Mouse (Mus musculus) CH12.LX (cell line): ENCODE measurements around the gene Atp5g3. TPM values are rescaled to one million over a fixed set of nuclear protein-coding genes. Genes with fewer than 3 reads are reported as not detected.

Experiments used
- DNase-seq: peaks from one replicate; pipeline ENCODE4 v3.0.0-alpha.2; 2013; ENCODE audit errors: extremely low read depth
- H3K27ac ChIP-seq: 2 replicates; pipeline ENCODE4 v1.5.1; 2012; ENCODE audit warnings: low read depth, mild to moderate bottlenecking, control low read depth, moderate library complexity; ENCODE audit not compliant: insufficient read depth
- H3K27me3 ChIP-seq: replicated peaks from 2 replicates; pipeline ENCODE3; 2012; ENCODE audit warnings: inconsistent platforms
- H3K36me3 ChIP-seq, 2 experiments: replicated peaks in 1 of 2; 2 replicates each; pipeline versions ENCODE3 to v1.6.1; 2012; ENCODE audit warnings: inconsistent platforms in 1 of 2, low read length in 1 of 2, mild to moderate bottlenecking in 1 of 2, mixed read lengths in 1 of 2, moderate library complexity in 1 of 2; ENCODE audit not compliant: control insufficient read depth in 1 of 2, insufficient read depth in 1 of 2
- H3K4me1 ChIP-seq, 2 experiments: 2 replicates each; pipeline ENCODE4 v1.6.1; 2012; ENCODE audit warnings: inconsistent platforms in 1 of 2, moderate library complexity in 1 of 2; ENCODE audit not compliant: insufficient read depth in 2 of 2, control insufficient read depth in 1 of 2
- H3K4me2 ChIP-seq: 2 replicates; pipeline ENCODE4 v1.6.1; 2012; ENCODE audit warnings: low read depth, mild to moderate bottlenecking, control low read depth; ENCODE audit not compliant: poor library complexity, insufficient read depth, severe bottlenecking
- H3K4me3 ChIP-seq, 3 experiments: fragments of 150-350 bp in 1 of 3; sonication (generic) in 1 of 3; replicated peaks in 1 of 3; 2 replicates each; pipeline versions ENCODE3 to v1.5.1; 2011 to 2012; ENCODE audit warnings: low read depth in 2 of 3, low read length in 2 of 3, mild to moderate bottlenecking in 2 of 3, moderate library complexity in 2 of 3, control low read depth in 1 of 3, improper control_type of control experiment in 1 of 3, inconsistent platforms in 1 of 3, mixed read lengths in 1 of 3; ENCODE audit not compliant: poor library complexity in 1 of 3
- H3K79me2 ChIP-seq: replicated peaks from 2 replicates; pipeline ENCODE4 v1.6.1; 2012; ENCODE audit warnings: mild to moderate bottlenecking, moderate library complexity; ENCODE audit not compliant: control insufficient read depth, poor library complexity, insufficient read depth, severe bottlenecking; ENCODE audit errors: extremely low read depth
- H3K9ac ChIP-seq: 2 replicates; pipeline ENCODE4 v1.6.1; 2012; ENCODE audit warnings: low read depth, mild to moderate bottlenecking, control low read depth, moderate library complexity; ENCODE audit not compliant: insufficient read depth
- H3K9me3 ChIP-seq: replicated peaks from 2 replicates; pipeline ENCODE3; 2012; ENCODE audit warnings: low read length, inconsistent platforms, mixed read lengths
- JUND ChIP-seq: conservative IDR thresholded peaks from 2 replicates; pipeline ENCODE4 v1.6.1; 2011; ENCODE audit warnings: low read depth, low read length, improper control_type of control experiment
- MXI1 ChIP-seq: IDR thresholded peaks from 2 replicates; pipeline ENCODE4 v1.6.1; 2011; ENCODE audit warnings: mild to moderate bottlenecking, low read depth, low read length, improper control_type of control experiment
- USF1 ChIP-seq: IDR thresholded peaks from 2 replicates; pipeline ENCODE4 v1.6.1; 2014; ENCODE audit warnings: low read depth, mild to moderate bottlenecking, inconsistent platforms, low read length, improper control_type of control experiment
- ZNF384 ChIP-seq: IDR thresholded peaks from 2 replicates; pipeline ENCODE4 v1.6.1; 2012; ENCODE audit warnings: low read depth, low read length, improper control_type of control experiment, inconsistent platforms
- dilution Hi-C: fragments of 300-500 bp; cut with MboI; formaldehyde crosslinking; loops from 2 replicates; pipeline ENCODE4 v1.14.3; 2020; ENCODE audit warnings: low sequenced_read_pairs; ENCODE audit not compliant: extremely low pct_unique_long_range_greater_than_20kb, extremely low pct_ligation_motif_present
- in situ Hi-C: fragments of 300-500 bp; cut with MboI; formaldehyde crosslinking; loops from 3 replicates; pipeline ENCODE4 v1.14.3; 2019; ENCODE audit warnings: low sequenced_read_pairs, low pct_ligation_motif_present, low pct_unique_long_range_greater_than_20kb, mixed read lengths
- polyA plus RNA-seq: library from polyadenylated mRNA; unstranded; fragments of >175 nt; gene quantifications from 2 replicates; pipeline ENCODE4 v1.2.1, GENCODE M21; 2012; ENCODE audit warnings: low read depth; ENCODE audit not compliant: insufficient read length
- total RNA-seq, 2 experiments: library from RNA; depleted of rRNA; stranded (reverse); fragments of 300-350 nt in 1 of 2; fragments of >200 nt in 1 of 2; gene quantifications; 2 replicates each; pipeline ENCODE4 v1.2.3; 2012 to 2014

Gene Atp5g3
- total and polyA plus RNA-seq, 3 experiments = 316 to 453 (median 427) TPM

- Histone ChIP-seq H3K27me3 (no peaks in the 10 kb centered on the region), H3K9me3 (no peaks in the 10 kb centered on the region), H3K9ac (no peak overlapping the region), H3K4me3 (no peak overlapping the region), H3K27ac (no peak overlapping the region), H3K36me3 (peaks cover 0 to 15% of the 10 kb centered on the region in 2 experiments), H3K4me2 (no peak overlapping the region), H3K79me2 (no peaks in the 10 kb centered on the region), H3K4me1 (peaks cover 0 to 8% of the 10 kb centered on the region in 2 experiments; a peak in 1 of 4 replicates)
- no peak for DNase-seq
- TF ChIP-seq USF1 (no peak), ZNF384 (no peak), JUND (no peak), MXI1 (no peak)
- in situ Hi-C loops (no loop called here), dilution Hi-C loops (no loop called here)
Measured at GRCm38 (mm10) chr2:73860046-73860624, 51.0 kb downstream of the Atp5g3 start.

Other genes with a start within 250 kb of the Atp5g3 start
- 4.2 and 4.6 TPM in 2 replicates for gene Chn1, start 136.0 kb downstream of the Atp5g3 start, total RNA-seq (2012; rRNA removed)
- 9.9 and 13.0 TPM in 2 replicates for gene Chn1, start 136.0 kb downstream of the Atp5g3 start, total RNA-seq (2014; rRNA removed)
- 15.0 and 17.0 TPM in 2 replicates for gene Chn1, start 136.0 kb downstream of the Atp5g3 start, polyA plus RNA-seq
- 15.4 and 15.9 TPM in 2 replicates for gene Atf2, start 18.7 kb downstream of the Atp5g3 start, total RNA-seq (2012; rRNA removed)
- 24.9 and 25.8 TPM in 2 replicates for gene Atf2, start 18.7 kb downstream of the Atp5g3 start, total RNA-seq (2014; rRNA removed)
- gene Atf2, start 18.7 kb downstream of the Atp5g3 start, polyA plus RNA-seq = 32.0 and 40.9 TPM in 2 replicates